Mouse (Mus musculus) thymus, adult 2 months (tissue): ENCODE measurements around the gene Ccdc163. TPM values are rescaled to one million over a fixed set of nuclear protein-coding genes. Genes with fewer than 3 reads are reported as not detected.
A peak's percentile ranks its signal among the peaks of the same experiment; 100 is the strongest.

Experiments used
- DNase-seq: peaks from one replicate; pipeline ENCODE4 v3.0.0; 2021
- H3K27ac ChIP-seq: fragments of 200-500 bp; 2 replicates; pipeline ENCODE4 v1.5.1; 2012; ENCODE audit warnings: low read length, control low read depth; ENCODE audit not compliant: control insufficient read depth, insufficient read depth
- H3K27me3 ChIP-seq: fragments of 200-500 bp; 2 replicates; pipeline ENCODE4 v1.6.1; 2012; ENCODE audit warnings: mild to moderate bottlenecking, low read length, moderate library complexity, mixed read lengths; ENCODE audit not compliant: control insufficient read depth, insufficient read depth
- H3K36me3 ChIP-seq: fragments of 200-500 bp; 2 replicates; pipeline ENCODE4 v1.6.1; 2012; ENCODE audit warnings: mild to moderate bottlenecking, low read length, moderate library complexity; ENCODE audit not compliant: control insufficient read depth, insufficient read depth
- H3K4me1 ChIP-seq: fragments of 200-500 bp; replicated peaks from 2 replicates; pipeline ENCODE4 v1.6.1; 2012; ENCODE audit warnings: low read length; ENCODE audit not compliant: control insufficient read depth, insufficient read depth
- H3K4me3 ChIP-seq: fragments of 200-500 bp; 2 replicates; pipeline ENCODE4 v1.5.1; 2012; ENCODE audit warnings: mild to moderate bottlenecking, low read length, control low read depth, moderate library complexity; ENCODE audit not compliant: control insufficient read depth, insufficient read depth
- CTCF ChIP-seq: fragments of 200-500 bp; IDR thresholded peaks from 2 replicates; pipeline ENCODE4 v1.5.1; 2012; ENCODE audit warnings: mild to moderate bottlenecking, control low read depth, low read length, moderate library complexity, borderline replicate concordance; ENCODE audit not compliant: control insufficient read depth, poor library complexity, insufficient read depth; ENCODE audit errors: extremely low read depth
- POLR2A ChIP-seq: fragments of 200-500 bp; IDR thresholded peaks from 2 replicates; pipeline ENCODE4 v1.6.1; 2012; ENCODE audit warnings: mild to moderate bottlenecking, low read length, control low read depth, moderate library complexity; ENCODE audit not compliant: control insufficient read depth, poor library complexity, insufficient read depth; ENCODE audit errors: extremely low read depth
- WGBS: fragments of 180-500 bp; shearing (Covaris S2); methylation state at CpG from one replicate; pipeline ENCODE4 v1.1.7; 2018; 5-methylcytosine and 5-hydroxymethylcytosine counted together
- polyA plus RNA-seq: library from polyadenylated mRNA; depleted of rRNA; stranded (reverse); fragments of >200 nt; gene quantifications from 2 replicates; pipeline ENCODE4 v1.2.3, GENCODE M21; 2012

Ccdc163 gene
- polyA plus RNA-seq, 1 experiment = 48.2 TPM

- Histone ChIP-seq H3K4me3 (peak within 1 kb of the TSS; percentile 68), H3K27ac (no peak within 1 kb of the TSS), H3K36me3 (no peaks in the 10 kb centered on the region), H3K27me3 (no peaks in the 10 kb centered on the region), H3K4me1 (0 out of 2 replicates have a peak, but pooled peaks cover 5% of the 10 kb centered on the region)
- peak; percentile 88 for DNase-seq
- TF ChIP-seq POLR2A = peak; percentile 57; the same call in 1 of the 2 replicates
- no peak for TF ChIP-seq CTCF
- WGBS = under 1% methylated on average over 34 of the region's 34 CpGs
These were observed 12.2 kb downstream of the Ccdc163 start, which contains the start of gene Tesk2 for GRCm38 (mm10) chr4:116720343-116721097. Gene Tesk2, plus strand, starts transcription at chr4:116720948.

GRCm38 (mm10) chr4:116721098-116721628 is 12.9 kb downstream of the Ccdc163 start:
- no peaks in the 10 kb centered on the region for H3K27me3 ChIP-seq
- H3K36me3 ChIP-seq = no peaks in the 10 kb centered on the region
- DNase-seq = no peak
- H3K4me1 ChIP-seq = 0 out of 2 replicates have a peak, but pooled peaks cover 5% of the 10 kb centered on the region
- WGBS = 1% methylated on average over 29 of the region's 29 CpGs
- H3K4me3 ChIP-seq = peak overlapping the region; percentile 68
- TF ChIP-seq CTCF = no peak
- no peak for TF ChIP-seq POLR2A
- H3K27ac ChIP-seq = no peak overlapping the region

GRCm38 (mm10) chr4:116722230-116722629 is 13.9 kb downstream of the Ccdc163 start:
- no peak for DNase-seq

GRCm38 (mm10) chr4:116725444-116725843 is 17.1 kb downstream of the Ccdc163 start:
- DNase-seq = no peak
- Histone ChIP-seq H3K4me3 (no peak overlapping the region), H3K27me3 (no peaks in the 10 kb centered on the region), H3K36me3 (no peaks in the 10 kb centered on the region), H3K27ac (no peak overlapping the region), H3K4me1 (0 out of 2 replicates have a peak, but pooled peaks cover 5% of the 10 kb centered on the region)
- WGBS = 95% methylated on average over 5 of the region's 5 CpGs
- TF ChIP-seq POLR2A (no peak), CTCF (no peak)

More at GRCm38 (mm10) chr4:116722230-116722629, 13.9 kb downstream of the Ccdc163 start:
- Histone ChIP-seq H3K4me3 (no peak overlapping the region), H3K4me1 (0 out of 2 replicates have a peak, but pooled peaks cover 5% of the 10 kb centered on the region), H3K27ac (no peak overlapping the region), H3K36me3 (no peaks in the 10 kb centered on the region), H3K27me3 (no peaks in the 10 kb centered on the region)
- WGBS = 90% methylated on average over 7 of the region's 7 CpGs
- TF ChIP-seq POLR2A (no peak), CTCF (no peak)

- 90% methylated on average over 3 of the region's 3 CpGs for WGBS
- no peak overlapping the region for H3K27ac ChIP-seq
- H3K27me3 ChIP-seq = no peaks in the 10 kb centered on the region
- no peaks in the 10 kb centered on the region for H3K4me1 ChIP-seq
- no peak for TF ChIP-seq CTCF
- no peak for TF ChIP-seq POLR2A
- no peaks in the 10 kb centered on the region for H3K36me3 ChIP-seq
- H3K4me3 ChIP-seq = no peak overlapping the region
- DNase-seq = no peak
These were observed 19.1 kb downstream of the Ccdc163 start for GRCm38 (mm10) chr4:116727401-116727800.

GRCm38 (mm10) chr4:116729532-116729931 is 21.2 kb downstream of the Ccdc163 start:
- H3K27ac ChIP-seq = no peak overlapping the region
- no peaks in the 10 kb centered on the region for H3K27me3 ChIP-seq
- no peaks in the 10 kb centered on the region for H3K4me1 ChIP-seq
- TF ChIP-seq POLR2A (no peak), CTCF (no peak)
- no peak for DNase-seq
- WGBS = 95% methylated on average over 3 of the region's 3 CpGs
- no peak overlapping the region for H3K4me3 ChIP-seq
- H3K36me3 ChIP-seq = no peaks in the 10 kb centered on the region
